Mouse (Mus musculus): ENCODE data around the gene Zfp423.

Gene Zfp423

GRCm38 (mm10) chr8:87711955-87712354, 247.4 kb downstream of the Zfp423 start:
- in situ Hi-C loops (cut with MboI; ENCODE audit: unreplicated experiment in 2 of 2), result loop anchor here in 1 of 2 experiments (25.0 kb wide), 1 partner anchor 450 kb away; no protein-coding TSS in a partner anchor

- in situ Hi-C loops (cut with MboI; ENCODE audit: unreplicated experiment in 2 of 2), result loop anchor here in 1 of 2 experiments (25.0 kb wide), 1 partner anchor 454 kb away; no protein-coding TSS in a partner anchor
These were observed 251.2 kb downstream of the Zfp423 start for GRCm38 (mm10) chr8:87708127-87708637.

- in situ Hi-C loops (cut with MboI; ENCODE audit: unreplicated experiment in 2 of 2), result loop anchor here in 1 of 2 experiments (25.0 kb wide), 1 partner anchor 455 kb away; no protein-coding TSS in a partner anchor
These were observed 252.2 kb downstream of the Zfp423 start for GRCm38 (mm10) chr8:87707176-87707575.

GRCm38 (mm10) chr8:87704756-87705155, 254.6 kb downstream of the Zfp423 start:
- in situ Hi-C loops (cut with MboI; ENCODE audit: unreplicated experiment in 2 of 2), result loop anchor here in 1 of 2 experiments (25.0 kb wide), 1 partner anchor 458 kb away; no protein-coding TSS in a partner anchor

- in situ Hi-C loops (cut with MboI; ENCODE audit: unreplicated experiment in 2 of 2), result loop anchor here in 1 of 2 experiments (25.0 kb wide), 1 partner anchor 459 kb away; no protein-coding TSS in a partner anchor
These were observed 256.5 kb downstream of the Zfp423 start for GRCm38 (mm10) chr8:87702790-87703311.

- in situ Hi-C loops (cut with MboI; ENCODE audit: unreplicated experiment in 2 of 2), result loop anchor here in 1 of 2 experiments (25.0 kb wide), 1 partner anchor 460 kb away; no protein-coding TSS in a partner anchor
These were observed 257.3 kb downstream of the Zfp423 start for GRCm38 (mm10) chr8:87702051-87702521.

- in situ Hi-C loops (cut with MboI; ENCODE audit: unreplicated experiment in 2 of 2), result loop anchor here in 1 of 2 experiments (25.0 kb wide), 1 partner anchor 461 kb away; no protein-coding TSS in a partner anchor
These were observed 257.8 kb downstream of the Zfp423 start for GRCm38 (mm10) chr8:87701583-87701982.

- in situ Hi-C loops (cut with MboI; ENCODE audit: unreplicated experiment in 2 of 2), result loop anchor here in 1 of 2 experiments (25.0 kb wide), 1 partner anchor 462 kb away; no protein-coding TSS in a partner anchor
These were observed 259.1 kb downstream of the Zfp423 start for GRCm38 (mm10) chr8:87700321-87700720.

GRCm38 (mm10) chr8:87697127-87697526, 262.3 kb downstream of the Zfp423 start:
- in situ Hi-C loops (cut with MboI; ENCODE audit: unreplicated experiment in 2 of 2), result no loop called here

- in situ Hi-C loops (cut with MboI; ENCODE audit: unreplicated experiment in 2 of 2), result no loop called here
These were observed 265.7 kb downstream of the Zfp423 start for GRCm38 (mm10) chr8:87693741-87694140.

GRCm38 (mm10) chr8:87690100-87691095, 269.0 kb downstream of the Zfp423 start:
- in situ Hi-C loops (cut with MboI; ENCODE audit: unreplicated experiment in 2 of 2), result no loop called here

GRCm38 (mm10) chr8:87689192-87689591, 270.2 kb downstream of the Zfp423 start:
- in situ Hi-C loops (cut with MboI; ENCODE audit: unreplicated experiment in 2 of 2), result no loop called here

GRCm38 (mm10) chr8:87688348-87688747, 271.0 kb downstream of the Zfp423 start:
- in situ Hi-C loops (cut with MboI; ENCODE audit: unreplicated experiment in 2 of 2), result no loop called here

- in situ Hi-C loops (cut with MboI; ENCODE audit: unreplicated experiment in 2 of 2), result no loop called here
These were observed 272.3 kb downstream of the Zfp423 start for GRCm38 (mm10) chr8:87686986-87687698.

GRCm38 (mm10) chr8:87686026-87686425, 273.4 kb downstream of the Zfp423 start:
- in situ Hi-C loops (cut with MboI; ENCODE audit: unreplicated experiment in 2 of 2), result no loop called here

- in situ Hi-C loops (cut with MboI; ENCODE audit: unreplicated experiment in 2 of 2), result no loop called here
These were observed 274.0 kb downstream of the Zfp423 start for GRCm38 (mm10) chr8:87685392-87685791.

GRCm38 (mm10) chr8:87682066-87682465, 277.3 kb downstream of the Zfp423 start:
- in situ Hi-C loops (cut with MboI; ENCODE audit: unreplicated experiment in 2 of 2), result no loop called here

- in situ Hi-C loops (cut with MboI; ENCODE audit: unreplicated experiment in 2 of 2), result no loop called here
These were observed 279.4 kb downstream of the Zfp423 start for GRCm38 (mm10) chr8:87680034-87680433.

GRCm38 (mm10) chr8:87679431-87680003, 279.9 kb downstream of the Zfp423 start:
- in situ Hi-C loops (cut with MboI; ENCODE audit: unreplicated experiment in 2 of 2), result no loop called here

- in situ Hi-C loops (cut with MboI; ENCODE audit: unreplicated experiment in 2 of 2), result no loop called here
These were observed 284.0 kb downstream of the Zfp423 start for GRCm38 (mm10) chr8:87675411-87675810.

Measured in v-Abl transformed pro-B cells (cell line).